Mouse (Mus musculus): ENCODE data around the gene Kdm6b. TPM values are rescaled to one million over a fixed set of nuclear protein-coding genes. Genes with fewer than 3 reads are reported as not detected.

Kdm6b gene
- polyA plus RNA-seq, 1 experiment from 2014 or later, result 26.2 TPM

- no peaks in the 10 kb centered on the region for H3K9me3 ChIP-seq (replicated peaks; ENCODE audit: control insufficient read depth, low read length)
Measured at GRCm38 (mm10) chr11:69382478-69383105, 30.9 kb downstream of the Kdm6b start.

GRCm38 (mm10) chr11:69381356-69381755, 32.1 kb downstream of the Kdm6b start:
- Histone ChIP-seq H3K27me3 (ENCODE audit: control insufficient read depth, insufficient read depth, low read length) (no peaks in the 10 kb centered on the region), H3K9me3 (replicated peaks; ENCODE audit: control insufficient read depth, low read length) (no peaks in the 10 kb centered on the region), H3K4me3 (ENCODE audit: low read depth, low read length) (no peak overlapping the region), H3K9ac (replicated peaks; ENCODE audit: low read length) (no peak overlapping the region), H3K27ac (replicated peaks; ENCODE audit: low read depth, low read length) (no peak overlapping the region), H3K4me2 (ENCODE audit: low read depth, low read length) (no peak overlapping the region), H3K4me1 (ENCODE audit: control insufficient read depth, insufficient read depth, low read length) (no peaks in the 10 kb centered on the region), H3K36me3 (replicated peaks; ENCODE audit: control insufficient read depth, insufficient read depth, low read depth, low read length) (no peaks in the 10 kb centered on the region)
- DNase-seq (ENCODE audit: low spot score) (no peak), ATAC-seq (replicated peaks; ENCODE audit: insufficient number of reproducible peaks, low FRiP score, low TSS enrichment, low read depth) (no peak)
- WGBS, result 81% methylated on average over 6 of the region's 6 CpGs

More at GRCm38 (mm10) chr11:69382478-69383105, 30.9 kb downstream of the Kdm6b start:
- ATAC-seq (replicated peaks; ENCODE audit: insufficient number of reproducible peaks, low FRiP score, low TSS enrichment, low read depth), result no peak
- H3K27me3 ChIP-seq (ENCODE audit: control insufficient read depth, insufficient read depth, low read length), result no peaks in the 10 kb centered on the region
- no peak overlapping the region for H3K4me3 ChIP-seq (ENCODE audit: low read depth, low read length)
- H3K4me1 ChIP-seq (ENCODE audit: control insufficient read depth, insufficient read depth, low read length), result no peaks in the 10 kb centered on the region
- no peak for DNase-seq (ENCODE audit: low spot score)
- 64% methylated on average over 10 of the region's 10 CpGs for WGBS
- no peaks in the 10 kb centered on the region for H3K36me3 ChIP-seq (replicated peaks; ENCODE audit: control insufficient read depth, insufficient read depth, low read depth, low read length)
- no peak overlapping the region for H3K4me2 ChIP-seq (ENCODE audit: low read depth, low read length)
- H3K27ac ChIP-seq (replicated peaks; ENCODE audit: low read depth, low read length), result no peak overlapping the region
- H3K9ac ChIP-seq (replicated peaks; ENCODE audit: low read length), result no peak overlapping the region

- Histone ChIP-seq H3K27me3 (ENCODE audit: control insufficient read depth, insufficient read depth, low read length) (no peaks in the 10 kb centered on the region), H3K9me3 (replicated peaks; ENCODE audit: control insufficient read depth, low read length) (no peaks in the 10 kb centered on the region), H3K4me1 (ENCODE audit: control insufficient read depth, insufficient read depth, low read length) (no peaks in the 10 kb centered on the region), H3K36me3 (replicated peaks; ENCODE audit: control insufficient read depth, insufficient read depth, low read depth, low read length) (no peaks in the 10 kb centered on the region), H3K4me2 (ENCODE audit: low read depth, low read length) (no peak overlapping the region), H3K4me3 (ENCODE audit: low read depth, low read length) (no peak overlapping the region), H3K9ac (replicated peaks; ENCODE audit: low read length) (no peak overlapping the region), H3K27ac (replicated peaks; ENCODE audit: low read depth, low read length) (no peak overlapping the region)
- 83% methylated on average over 3 of the region's 3 CpGs for WGBS
- DNase-seq (ENCODE audit: low spot score) (no peak), ATAC-seq (replicated peaks; ENCODE audit: insufficient number of reproducible peaks, low FRiP score, low TSS enrichment, low read depth) (no peak)
Measured at GRCm38 (mm10) chr11:69379600-69379999, 33.9 kb downstream of the Kdm6b start.

GRCm38 (mm10) chr11:69377766-69378165, 35.7 kb downstream of the Kdm6b start:
- no peak overlapping the region for H3K4me2 ChIP-seq (ENCODE audit: low read depth, low read length)
- no peaks in the 10 kb centered on the region; the same call in 1 of the 2 replicates for H3K36me3 ChIP-seq (replicated peaks; ENCODE audit: control insufficient read depth, insufficient read depth, low read depth, low read length)
- no peak overlapping the region for H3K4me3 ChIP-seq (ENCODE audit: low read depth, low read length)
- no peak overlapping the region for H3K27ac ChIP-seq (replicated peaks; ENCODE audit: low read depth, low read length)
- H3K27me3 ChIP-seq (ENCODE audit: control insufficient read depth, insufficient read depth, low read length), result no peaks in the 10 kb centered on the region
- no peaks in the 10 kb centered on the region for H3K4me1 ChIP-seq (ENCODE audit: control insufficient read depth, insufficient read depth, low read length)
- H3K9me3 ChIP-seq (replicated peaks; ENCODE audit: control insufficient read depth, low read length), result no peaks in the 10 kb centered on the region
- no peak for DNase-seq (ENCODE audit: low spot score)
- no peak overlapping the region for H3K9ac ChIP-seq (replicated peaks; ENCODE audit: low read length)
- 72% methylated on average over 3 of the region's 3 CpGs for WGBS
- no peak for ATAC-seq (replicated peaks; ENCODE audit: insufficient number of reproducible peaks, low FRiP score, low TSS enrichment, low read depth)

- no peak for DNase-seq (ENCODE audit: low spot score)
- Histone ChIP-seq H3K4me1 (ENCODE audit: control insufficient read depth, insufficient read depth, low read length) (no peaks in the 10 kb centered on the region), H3K27me3 (ENCODE audit: control insufficient read depth, insufficient read depth, low read length) (no peaks in the 10 kb centered on the region), H3K27ac (replicated peaks; ENCODE audit: low read depth, low read length) (no peak overlapping the region), H3K4me2 (ENCODE audit: low read depth, low read length) (no peak overlapping the region), H3K9ac (replicated peaks; ENCODE audit: low read length) (no peak overlapping the region), H3K4me3 (ENCODE audit: low read depth, low read length) (no peak overlapping the region), H3K36me3 (replicated peaks; ENCODE audit: control insufficient read depth, insufficient read depth, low read depth, low read length) (no peaks in the 10 kb centered on the region; the same call in 1 of the 2 replicates), H3K9me3 (replicated peaks; ENCODE audit: control insufficient read depth, low read length) (no peaks in the 10 kb centered on the region)
- ATAC-seq (replicated peaks; ENCODE audit: insufficient number of reproducible peaks, low FRiP score, low TSS enrichment, low read depth), result no peak
- WGBS, result 90% methylated on average over 4 of the region's 4 CpGs
Measured at GRCm38 (mm10) chr11:69375646-69376045, 37.8 kb downstream of the Kdm6b start.

- H3K4me3 ChIP-seq (ENCODE audit: low read depth, low read length), result no peak overlapping the region
- no peaks in the 10 kb centered on the region; the same call in 1 of the 2 replicates for H3K36me3 ChIP-seq (replicated peaks; ENCODE audit: control insufficient read depth, insufficient read depth, low read depth, low read length)
- H3K4me2 ChIP-seq (ENCODE audit: low read depth, low read length), result no peak overlapping the region
- 88% methylated on average over 16 of the region's 16 CpGs for whole genome bisulfite sequencing
- ATAC-seq (replicated peaks; ENCODE audit: insufficient number of reproducible peaks, low FRiP score, low TSS enrichment, low read depth) (no peak), DNase-seq (ENCODE audit: low spot score) (no peak)
- no peaks in the 10 kb centered on the region for H3K27me3 ChIP-seq (ENCODE audit: control insufficient read depth, insufficient read depth, low read length)
- no peaks in the 10 kb centered on the region for H3K4me1 ChIP-seq (ENCODE audit: control insufficient read depth, insufficient read depth, low read length)
- H3K9ac ChIP-seq (replicated peaks; ENCODE audit: low read length), result no peak overlapping the region
- no peak overlapping the region for H3K27ac ChIP-seq (replicated peaks; ENCODE audit: low read depth, low read length)
- no peaks in the 10 kb centered on the region for H3K9me3 ChIP-seq (replicated peaks; ENCODE audit: control insufficient read depth, low read length)
Measured at GRCm38 (mm10) chr11:69373223-69373965, 40.1 kb downstream of the Kdm6b start.

- DNase-seq (ENCODE audit: low spot score), result no peak
- Histone ChIP-seq H3K27ac (replicated peaks; ENCODE audit: low read depth, low read length) (no peak overlapping the region), H3K36me3 (replicated peaks; ENCODE audit: control insufficient read depth, insufficient read depth, low read depth, low read length) (no peaks in the 10 kb centered on the region; the same call in 1 of the 2 replicates), H3K4me2 (ENCODE audit: low read depth, low read length) (no peak overlapping the region), H3K9me3 (replicated peaks; ENCODE audit: control insufficient read depth, low read length) (no peaks in the 10 kb centered on the region), H3K9ac (replicated peaks; ENCODE audit: low read length) (no peak overlapping the region), H3K27me3 (ENCODE audit: control insufficient read depth, insufficient read depth, low read length) (no peaks in the 10 kb centered on the region), H3K4me3 (ENCODE audit: low read depth, low read length) (no peak overlapping the region), H3K4me1 (ENCODE audit: control insufficient read depth, insufficient read depth, low read length) (no peaks in the 10 kb centered on the region; the same call in 1 of the 2 replicates)
- no peak for ATAC-seq (replicated peaks; ENCODE audit: insufficient number of reproducible peaks, low FRiP score, low TSS enrichment, low read depth)
- 66% methylated on average over 3 of the region's 3 CpGs for WGBS
Measured at GRCm38 (mm10) chr11:69372780-69373170, 40.7 kb downstream of the Kdm6b start.
